Mouse (Mus musculus) WW6 (cell line): Measurements from ENCODE around the gene Gm20518.

Experiments
- DNase-seq: peaks from one replicate; pipeline ENCODE4 v3.0.0-alpha.2; 2013; ENCODE audit warnings: low read depth, low spot score

Gene Gm20518

DNA sequence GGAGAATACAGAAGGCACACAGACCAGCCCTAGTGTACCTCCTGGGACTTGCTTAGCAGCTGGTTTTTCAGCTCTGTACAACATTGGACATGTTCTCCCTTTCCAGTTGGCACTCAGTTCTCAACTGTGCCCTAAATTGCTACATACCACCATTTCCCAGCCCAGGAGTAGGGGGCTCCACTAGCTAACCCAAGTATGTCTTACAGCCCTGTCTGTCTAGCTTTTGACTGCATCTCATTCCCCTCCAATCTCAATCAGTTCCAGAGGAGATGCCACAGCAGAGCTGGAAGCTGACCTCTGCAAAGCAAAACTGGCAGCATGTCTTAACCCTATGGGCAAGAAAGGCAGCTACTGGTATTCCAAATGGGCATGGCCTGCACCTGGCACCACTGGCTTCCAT lies 4.6 kb upstream of the Gm20518 start:
- DNase-seq, result no peak

DNA sequence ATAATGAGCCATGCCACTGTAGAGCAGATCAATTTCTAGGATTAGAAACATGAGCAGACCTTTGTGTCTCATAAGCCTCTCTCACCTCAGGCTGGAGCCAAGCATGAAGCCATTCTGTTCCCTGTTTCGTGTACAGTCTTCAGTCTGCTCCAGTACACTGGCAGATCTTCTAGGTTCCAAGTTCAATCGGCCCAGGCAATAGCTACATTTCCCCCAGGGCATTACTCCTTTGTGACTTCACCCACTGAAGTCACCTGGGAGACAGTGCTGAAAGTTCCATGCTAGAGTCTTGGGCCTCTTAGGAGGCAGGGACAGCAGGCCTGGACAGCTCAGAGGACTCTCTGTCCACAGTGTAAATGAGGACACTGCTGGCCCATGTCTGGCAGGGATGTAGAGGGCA lies 2.5 kb upstream of the Gm20518 start, which contains the start of gene Tssk1:
TSS of gene Tssk1 (plus strand) at position 301 of the 400 bp plus-strand sequence.
- DNase-seq, result no peak

DNA sequence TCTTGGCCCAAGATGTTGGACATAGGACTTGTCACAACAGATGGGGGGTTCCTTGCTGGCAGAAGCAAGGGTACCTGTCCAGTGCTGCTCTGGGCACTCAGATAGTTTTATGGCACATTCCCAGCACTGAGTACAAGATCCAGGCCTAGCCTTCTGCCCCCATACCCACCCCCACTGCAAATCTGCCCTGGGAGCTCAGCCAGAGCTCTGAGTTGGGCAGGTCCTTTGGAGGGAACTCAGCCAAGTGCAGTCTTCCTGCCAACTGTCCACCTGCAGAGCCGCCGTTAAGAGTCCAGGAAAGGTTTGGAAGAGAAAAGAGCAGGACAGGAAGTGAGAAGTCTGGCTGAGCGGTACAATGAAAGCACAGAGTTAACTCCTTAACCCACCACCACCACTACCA lies 1.1 kb upstream of the Gm20518 start:
- DNase-seq, result no peak

DNA sequence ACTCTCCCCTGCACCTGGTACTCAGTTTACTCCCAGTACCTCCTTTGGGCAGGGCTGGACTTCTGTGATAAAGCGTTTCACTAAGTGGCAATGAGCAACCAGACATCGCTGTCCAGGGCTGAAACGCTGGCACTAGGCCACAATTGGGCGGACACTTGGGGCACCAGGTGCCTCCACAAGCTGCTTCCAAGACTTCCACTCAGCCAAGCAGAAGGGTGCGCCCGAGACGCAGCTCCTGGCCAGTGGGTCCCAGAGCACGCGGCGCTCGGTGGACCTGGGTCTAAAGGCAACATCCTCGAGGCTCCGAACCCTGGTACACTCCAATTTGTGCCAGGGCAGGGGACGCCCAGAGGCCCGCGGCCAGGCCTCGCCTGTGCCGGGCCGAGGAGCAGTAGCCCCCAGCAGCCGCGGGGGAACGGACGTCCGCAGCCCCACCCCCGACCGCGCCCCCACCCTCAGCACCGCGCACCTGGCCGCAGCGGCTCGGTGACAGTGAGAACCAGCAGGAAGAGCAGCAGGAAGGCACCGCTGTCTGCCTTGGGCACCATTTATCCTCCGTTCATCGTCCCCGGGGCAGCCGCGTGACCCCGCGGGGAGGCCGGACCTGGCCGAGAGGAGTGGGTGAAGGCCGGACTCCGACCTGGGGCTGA lies 429 bp downstream of the Gm20518 start:
- DNase-seq, result no peak

DNA sequence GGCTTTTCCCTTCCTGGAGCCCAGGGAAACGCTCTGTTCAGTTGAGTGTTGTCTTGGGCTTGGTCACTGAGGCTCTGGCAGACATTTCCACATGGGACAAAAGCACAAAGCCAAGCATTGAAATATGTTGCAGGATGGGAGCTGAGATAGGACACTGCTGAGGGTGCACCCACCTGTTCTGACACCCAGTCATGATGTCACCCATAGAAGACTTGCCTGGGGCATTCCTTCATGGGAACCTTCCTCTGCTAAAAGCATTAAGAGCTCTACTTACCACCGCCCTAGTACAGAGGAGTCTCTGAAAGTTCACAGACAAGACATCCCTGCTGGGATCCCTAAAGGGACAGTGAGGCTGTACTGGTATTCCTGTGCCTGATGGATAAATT lies 1.1 kb downstream of the Gm20518 start:
- DNase-seq, result no peak

DNA sequence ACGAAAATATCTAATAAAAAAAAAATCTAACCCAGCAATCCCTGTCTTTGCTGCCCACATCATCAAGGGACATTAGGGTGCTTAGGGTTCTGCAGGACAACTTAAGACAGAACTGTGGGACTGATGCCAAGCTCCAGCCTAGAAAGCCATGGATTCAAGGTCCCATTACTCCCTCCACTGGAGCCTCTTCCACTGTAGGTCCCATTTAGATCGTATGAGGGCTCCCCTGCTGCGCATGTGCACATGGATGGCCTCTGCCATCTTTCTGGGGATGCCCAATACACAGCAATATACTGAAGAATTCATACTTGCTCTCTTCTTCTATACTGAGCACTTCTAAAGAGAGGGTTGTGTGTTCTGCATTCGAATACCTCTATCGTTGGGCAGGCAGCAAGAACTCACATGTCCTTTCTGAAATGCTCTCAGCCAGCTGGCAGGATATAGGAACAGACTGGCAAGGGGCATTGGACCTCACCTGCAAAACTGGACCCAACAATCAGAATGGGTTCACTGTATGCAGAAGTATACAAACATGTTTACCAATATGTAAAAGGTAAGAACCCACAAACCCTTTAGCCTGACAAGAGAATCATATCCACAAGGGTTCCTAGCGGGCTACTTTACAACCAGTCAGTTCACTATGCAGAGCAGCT lies 1.7 kb downstream of the Gm20518 start:
- DNase-seq, result no peak

DNA sequence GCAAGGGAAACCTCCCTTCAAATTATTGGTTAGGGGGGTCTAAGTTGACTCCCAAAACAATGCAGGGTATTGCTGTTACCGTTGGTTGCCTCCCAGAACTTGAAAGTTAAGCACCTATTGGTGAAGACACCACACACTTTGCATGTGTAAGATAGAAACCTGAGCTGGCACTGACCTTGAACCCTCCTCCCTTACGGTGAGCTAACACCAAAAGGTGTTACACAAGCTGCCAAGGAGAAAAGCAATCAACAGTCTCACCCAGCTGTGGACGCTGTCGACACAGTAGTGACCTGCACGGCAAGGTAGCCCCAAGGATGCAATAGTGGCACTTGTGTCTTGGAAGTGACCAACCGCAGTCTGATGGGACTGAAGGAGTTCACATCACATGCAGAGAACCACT lies 7.4 kb downstream of the Gm20518 start:
- DNase-seq, result no peak

DNA sequence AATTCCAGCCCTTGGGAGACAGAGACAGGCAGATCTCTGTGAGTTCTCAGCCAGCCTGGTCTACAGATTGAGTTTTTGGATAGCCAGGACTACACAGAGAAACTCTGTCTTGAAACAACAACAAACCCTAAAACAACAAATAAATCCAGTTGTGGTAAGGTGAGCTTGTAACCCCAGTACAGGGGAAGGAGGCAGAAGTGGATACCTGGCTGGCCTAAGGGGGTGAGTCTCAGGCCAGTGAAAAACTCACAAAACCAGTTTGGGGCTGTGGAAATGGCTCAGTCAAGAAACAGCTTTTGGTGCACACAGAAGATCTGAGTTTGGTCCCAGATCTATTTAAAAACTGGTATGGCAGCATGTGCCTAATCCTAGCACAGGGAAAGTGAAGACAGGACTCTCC lies 9.3 kb downstream of the Gm20518 start:
- no peak for DNase-seq

DNA sequence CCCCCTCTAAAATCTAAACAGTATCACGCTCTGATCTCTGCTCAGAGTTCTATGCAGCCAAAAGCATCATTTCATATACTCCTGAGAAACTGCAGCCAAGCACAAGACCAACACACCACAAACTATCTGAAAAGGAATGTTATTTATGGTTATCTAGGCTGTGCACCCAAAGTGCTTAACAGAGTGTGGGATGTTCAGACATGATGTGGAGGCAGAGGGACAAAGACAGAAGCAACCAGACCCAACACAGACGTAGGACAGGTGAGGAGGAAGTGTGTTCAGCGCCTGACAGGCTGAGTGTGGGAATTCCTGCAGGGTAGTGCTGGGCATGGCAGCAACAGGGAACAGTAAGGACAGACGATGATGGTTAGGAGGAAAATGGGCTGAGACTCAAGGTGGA lies 11.9 kb downstream of the Gm20518 start:
- no peak for DNase-seq

DNA sequence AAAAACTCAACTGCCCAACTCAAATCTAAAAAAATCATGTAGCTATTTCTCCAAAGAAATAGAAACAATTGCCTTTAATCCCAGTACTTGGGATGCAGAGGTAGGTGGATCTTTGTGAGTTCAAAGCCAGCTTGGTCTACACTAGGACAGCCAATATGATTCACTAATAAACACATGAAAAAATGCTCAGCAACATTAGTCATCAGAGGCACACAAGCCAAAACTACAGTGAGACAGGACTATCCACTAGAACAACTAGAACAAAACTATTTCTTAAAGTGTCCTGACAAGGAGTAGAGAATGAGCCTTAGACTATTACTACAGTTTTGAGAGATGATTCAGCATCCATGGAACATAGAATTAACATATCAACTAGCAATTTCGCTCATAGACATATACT lies 15.4 kb downstream of the Gm20518 start:
- DNase-seq, result no peak

DNA sequence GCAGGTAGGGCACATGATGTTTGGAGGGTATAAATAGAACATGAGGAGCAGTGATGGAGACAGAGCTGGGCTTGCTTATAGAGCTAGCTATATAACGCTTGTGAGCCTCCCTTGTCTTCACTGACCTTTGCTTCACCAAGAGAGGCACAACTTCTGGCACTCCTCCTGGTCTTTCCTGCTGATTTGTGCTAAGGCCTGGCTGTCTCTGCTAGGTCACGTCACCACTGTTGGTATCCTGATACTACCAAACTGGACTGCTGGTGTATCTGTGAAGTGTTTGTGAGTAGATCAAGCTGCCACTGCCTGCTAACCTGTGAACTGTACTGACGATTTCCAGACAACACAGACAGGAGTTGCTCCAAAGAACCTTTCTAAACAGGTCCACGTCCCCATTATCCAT lies 16.3 kb downstream of the Gm20518 start:
- no peak for DNase-seq

DNA sequence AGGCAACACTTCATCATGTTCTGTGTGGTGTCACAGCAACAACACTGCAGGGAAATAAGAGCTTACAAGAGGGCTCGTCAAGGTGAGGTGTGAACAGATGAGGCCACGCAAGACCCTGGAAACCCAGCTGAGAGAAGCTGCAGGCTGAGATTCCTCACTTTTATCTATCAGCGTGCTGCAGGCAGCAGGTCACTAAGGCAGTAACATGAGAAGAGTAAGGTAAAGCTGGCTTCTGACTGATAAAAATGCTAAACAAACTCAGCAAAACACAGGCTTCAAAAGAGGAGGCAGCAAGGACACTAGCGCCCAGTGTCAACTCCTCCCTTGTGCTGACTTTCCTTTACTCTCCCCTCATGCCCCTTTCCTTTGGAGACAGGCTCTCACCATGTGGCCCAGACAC lies 18.5 kb downstream of the Gm20518 start:
- DNase-seq, result no peak

DNA sequence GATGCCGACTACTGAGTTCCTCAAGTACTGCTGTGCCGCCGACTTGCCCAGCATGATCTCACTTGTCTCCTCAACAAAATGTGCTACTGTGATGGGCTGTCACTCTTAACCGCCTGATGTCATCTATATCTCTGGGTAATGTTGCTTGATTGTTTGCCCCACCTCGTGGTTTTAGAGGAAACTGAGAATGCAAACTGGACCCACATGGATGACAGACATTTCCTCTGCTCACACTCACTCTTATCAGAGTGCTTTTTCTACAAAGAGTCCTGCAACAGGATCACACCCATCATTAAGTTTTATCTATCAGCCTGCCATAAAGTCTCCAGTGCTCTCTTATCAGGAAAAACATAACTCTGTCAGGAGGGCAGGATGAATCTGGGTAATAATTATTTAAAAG lies 20.2 kb downstream of the Gm20518 start:
- no peak for DNase-seq

DNA sequence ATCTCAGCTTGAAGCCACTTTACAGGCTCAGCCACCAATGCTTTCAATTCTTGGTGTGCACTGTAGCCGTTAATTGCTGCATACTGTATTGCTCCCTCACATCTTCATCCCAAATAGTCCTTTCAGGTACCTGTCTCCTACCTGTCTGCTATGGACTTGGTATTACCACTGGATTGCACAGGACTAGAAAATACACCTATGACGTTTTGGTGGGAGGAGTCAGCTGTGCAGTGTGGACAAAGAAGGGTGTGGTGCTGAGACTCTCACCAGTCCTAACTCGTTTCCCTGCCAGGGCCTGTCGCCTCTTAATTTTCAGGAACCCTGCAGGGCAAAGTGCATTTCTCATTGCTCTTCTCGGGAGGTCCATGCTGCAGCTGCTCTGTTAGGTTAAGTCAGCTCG lies 25.7 kb downstream of the Gm20518 start:
- peak; percentile 26 for DNase-seq

DNA sequence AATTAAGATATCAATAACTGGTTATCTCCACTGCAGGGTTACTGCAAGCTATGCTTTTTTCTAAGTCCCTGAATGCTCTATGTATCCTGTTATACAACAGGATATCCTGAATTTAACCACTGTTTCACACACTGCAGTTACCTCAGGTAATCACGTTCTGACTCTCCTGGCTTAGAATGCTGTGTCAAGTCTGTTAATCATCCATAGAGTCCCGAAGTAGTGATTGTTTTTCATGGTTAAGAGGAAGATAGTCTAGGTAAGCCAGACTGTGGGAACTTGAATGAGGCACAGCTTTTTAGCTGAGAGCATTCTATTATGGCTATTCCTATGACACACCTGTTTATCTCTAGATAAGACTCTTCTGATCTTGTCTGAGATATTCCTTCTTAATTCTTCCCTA lies 26.2 kb downstream of the Gm20518 start:
- DNase-seq, result no peak

DNA sequence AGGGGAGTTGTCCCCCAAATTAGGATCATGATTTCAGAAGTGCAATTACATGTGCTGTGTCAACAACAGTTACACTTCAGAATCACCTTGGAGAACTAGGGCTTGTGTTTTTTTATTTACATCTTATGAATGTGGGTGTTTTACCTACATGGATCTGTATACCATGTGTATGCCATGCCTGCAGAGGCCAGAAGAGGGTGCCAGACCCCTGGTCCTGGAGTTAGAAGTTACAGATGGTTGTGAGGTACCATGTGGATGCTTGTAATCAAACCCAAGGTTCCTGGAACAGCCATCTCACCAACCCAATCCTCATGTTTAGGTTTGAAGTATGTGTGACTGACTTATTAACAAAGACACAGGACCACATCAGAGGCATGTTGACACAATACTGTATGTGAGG lies 32.9 kb downstream of the Gm20518 start:
- no peak for DNase-seq

DNA sequence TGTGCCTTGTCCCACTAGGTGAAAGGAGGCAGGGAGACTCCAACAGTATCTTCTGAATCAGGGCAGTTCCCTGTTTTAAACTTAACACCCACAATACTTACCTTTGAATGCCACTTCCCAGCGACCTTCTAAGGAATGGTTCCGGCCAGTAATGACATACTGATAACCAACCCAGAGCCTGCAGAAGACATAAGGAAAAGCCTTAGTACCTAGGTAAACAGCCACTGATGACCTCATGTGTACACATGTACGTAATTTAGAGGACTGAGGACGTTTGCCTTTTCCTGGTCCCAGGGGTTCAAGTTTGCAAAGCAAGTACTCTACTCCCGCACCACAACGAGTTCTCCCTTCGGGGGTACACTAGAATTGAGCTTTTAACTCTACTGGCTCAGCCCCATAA lies 34.3 kb downstream of the Gm20518 start:
- no peak for DNase-seq

DNA sequence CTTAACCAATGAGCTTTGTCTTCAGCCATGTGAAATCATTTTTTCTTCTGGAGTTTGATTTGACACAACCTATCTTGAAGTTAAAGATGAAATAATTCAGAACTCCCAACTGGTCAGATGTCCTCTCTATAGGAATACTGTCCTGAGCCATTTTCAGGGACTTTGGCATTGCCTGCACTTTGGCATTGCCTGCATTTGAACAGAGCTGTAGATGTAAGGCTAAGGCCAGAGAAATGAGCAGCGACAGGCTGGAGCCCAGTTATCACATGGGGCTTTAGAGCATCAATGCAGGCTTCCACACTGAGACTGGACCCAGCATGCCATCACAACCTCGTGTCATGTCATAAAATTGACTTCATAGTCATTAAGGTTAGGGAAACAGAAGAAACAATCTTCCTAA lies 38.2 kb downstream of the Gm20518 start:
- no peak for DNase-seq

DNA sequence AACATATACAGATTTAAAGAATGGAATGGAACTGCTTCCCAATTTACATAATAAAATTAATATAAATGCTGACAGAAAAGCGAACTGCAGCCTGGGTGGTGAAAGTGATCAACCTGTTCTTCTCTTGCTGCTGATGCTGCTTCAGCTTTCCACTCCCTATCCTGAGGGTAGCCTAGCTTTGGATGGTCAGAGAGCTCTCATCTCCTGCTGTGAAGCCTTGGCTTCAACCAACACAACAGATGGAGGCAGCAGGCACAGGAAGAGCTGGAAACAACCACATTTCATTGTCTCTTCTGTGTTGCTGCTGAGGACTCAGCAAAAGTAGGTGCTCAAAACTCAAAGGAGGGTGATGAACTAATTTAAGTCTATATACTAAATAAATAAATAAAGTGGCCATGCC lies 39.6 kb downstream of the Gm20518 start:
- DNase-seq, result no peak

DNA sequence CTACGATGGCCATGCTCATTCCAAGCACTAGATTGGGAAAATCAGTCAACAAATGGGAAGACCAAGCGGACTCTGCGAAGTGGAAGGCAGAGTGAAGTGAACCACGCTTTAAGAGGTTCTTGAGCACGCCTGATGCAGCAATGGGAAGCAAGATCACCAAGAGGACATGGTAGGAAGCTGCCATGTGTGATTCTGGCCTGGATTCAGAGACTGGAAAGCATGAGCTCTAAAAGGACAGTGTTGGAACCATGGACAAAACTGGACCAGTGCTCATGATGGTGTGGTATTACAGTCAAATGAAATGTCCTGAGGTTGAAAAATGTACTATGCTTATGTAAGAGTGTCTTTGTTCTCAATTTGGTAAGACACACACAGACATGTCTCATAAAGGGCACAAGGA lies 40.1 kb downstream of the Gm20518 start:
- DNase-seq, result no peak

DNA sequence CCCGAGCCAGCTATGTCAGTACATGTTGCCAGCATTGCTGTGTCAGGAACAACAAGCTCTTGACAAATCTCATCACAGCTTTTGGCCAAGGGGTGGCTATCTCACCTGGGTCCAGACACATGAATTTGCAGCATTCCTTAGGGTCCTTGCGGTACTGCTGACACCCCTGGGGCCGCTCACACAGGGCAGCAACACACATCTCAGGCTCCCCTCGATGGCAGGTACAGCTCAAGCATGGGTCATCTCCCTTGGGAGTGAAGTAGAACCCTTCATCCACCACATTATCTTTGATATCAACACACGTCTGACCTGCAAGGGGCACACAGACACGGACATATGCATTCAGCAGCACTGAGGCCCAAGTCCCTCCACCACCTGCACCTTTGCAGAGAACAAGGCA lies 42.0 kb downstream of the Gm20518 start:
- DNase-seq, result no peak

DNA sequence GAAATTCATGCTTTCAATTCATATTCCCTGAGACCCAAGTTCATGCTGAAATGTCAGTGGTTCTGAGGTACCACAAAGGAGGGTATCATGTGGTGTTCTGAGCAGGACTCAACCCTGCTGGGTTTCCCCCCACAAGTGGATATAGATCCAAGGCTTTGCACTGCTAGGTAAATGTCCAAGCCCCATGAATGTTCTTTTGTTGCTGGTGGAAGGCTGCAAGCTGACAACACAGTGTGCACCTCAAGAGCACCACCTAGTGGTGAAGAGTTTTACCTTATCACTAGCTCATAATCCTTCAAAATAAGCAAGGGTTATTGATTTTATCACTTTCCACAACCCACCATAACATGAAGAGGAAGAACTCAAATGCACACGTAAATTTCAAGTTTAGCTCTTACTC lies 42.5 kb downstream of the Gm20518 start:
- DNase-seq, result no peak

DNA sequence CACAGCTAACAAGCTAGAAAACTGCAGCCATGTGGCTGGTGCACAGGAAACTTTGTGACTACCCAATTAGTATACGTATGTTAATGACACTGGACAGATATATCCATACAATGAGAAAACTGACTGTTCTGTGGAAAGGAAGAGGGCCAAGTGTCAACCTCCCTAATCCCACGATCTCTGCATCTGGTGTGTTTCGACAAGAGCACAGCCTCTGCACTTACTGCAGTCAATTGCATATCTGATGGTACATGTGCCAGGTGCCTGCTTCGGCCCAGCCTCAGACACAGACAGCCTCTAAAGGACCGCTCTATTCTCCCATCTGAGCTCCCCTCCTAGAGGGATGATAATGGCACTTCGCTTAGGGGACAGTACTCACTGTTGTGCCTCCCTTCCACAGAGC lies 43.0 kb downstream of the Gm20518 start:
- no peak for DNase-seq
